Comparison of ENCODE assay signal across 29 mouse cellular contexts in the genomic region with DNA sequence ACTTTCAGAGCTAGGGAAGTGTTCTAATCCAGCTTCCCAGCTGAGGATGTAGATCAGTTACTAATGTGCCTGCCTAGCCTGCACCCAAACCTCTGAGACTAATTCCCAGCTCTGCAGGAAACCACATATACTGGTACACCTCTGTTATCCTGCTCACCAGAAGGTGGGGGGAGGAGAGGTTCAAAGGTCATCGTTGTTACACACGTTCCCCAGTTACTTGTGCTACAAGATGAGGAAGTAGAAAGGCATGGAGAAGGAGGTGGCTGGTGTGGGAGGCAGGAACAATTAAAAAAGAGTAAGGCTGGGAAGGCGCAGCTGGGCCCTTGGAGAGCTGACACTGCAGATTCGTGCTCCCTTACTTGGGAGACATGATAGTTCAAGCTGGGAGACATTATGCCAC. TPM values are rescaled to one million over a fixed set of nuclear protein-coding genes. Genes with fewer than 3 reads are reported as not detected.
A peak's percentile ranks its signal among the peaks of the same experiment; 100 is the strongest.
DNase-seq lines count a peak whose midpoint lies in the region; ATAC-seq and TF ChIP-seq lines count a peak whose summit lies in the region.
"Had no signal": no experiment of that assay in that cellular context is flagged by ENCODE, and none has a peak within 500 bp of the region (broad histone marks: within the 10 kb centered on the region; RNA-seq: fewer than 3 reads in every experiment).

No protein-coding gene starts in this region.

- no peak overlapping the region for H3K27ac ChIP-seq in liver, embryonic 11.5 days (ENCODE audit: low read depth, low read length)
- no peak overlapping the region for H3K27ac ChIP-seq in liver, embryonic 12.5 days
- no peak overlapping the region for H3K27ac ChIP-seq in lung, postnatal 0 days (ENCODE audit: low read length)
- H3K27ac ChIP-seq: forebrain, embryonic 15.5 days; heart, adult 2 months; heart, embryonic 13.5 days; hindbrain, embryonic 15.5 days; limb, embryonic 12.5 days; liver, embryonic 14.5 days; lung, embryonic 15.5 days; macrophage; midbrain, embryonic 10.5 days had no signal

- H3K4me1 ChIP-seq in liver, embryonic 11.5 days (replicated peaks; ENCODE audit: control insufficient read depth, insufficient read depth, low read length), result no peaks in the 10 kb centered on the region; the same call in 1 of the 2 replicates
- peaks cover 7% of the 10 kb centered on the region for H3K4me1 ChIP-seq in liver, embryonic 12.5 days
- H3K4me1 ChIP-seq in lung, postnatal 0 days (ENCODE audit: insufficient read depth, low read depth, low read length), result no peaks in the 10 kb centered on the region
- H3K4me1 ChIP-seq: forebrain, embryonic 15.5 days; hindbrain, embryonic 15.5 days; lung, embryonic 15.5 days; midbrain, embryonic 10.5 days had no signal

- no peak overlapping the region for H3K4me3 ChIP-seq in liver, embryonic 11.5 days (ENCODE audit: low read depth, low read length)
- no peak overlapping the region for H3K4me3 ChIP-seq in liver, embryonic 12.5 days
- no peak overlapping the region for H3K4me3 ChIP-seq in lung, postnatal 0 days (ENCODE audit: low read depth, low read length)
- H3K4me3 ChIP-seq: forebrain, embryonic 15.5 days; heart, adult 2 months; heart, embryonic 13.5 days; hindbrain, embryonic 15.5 days; limb, embryonic 12.5 days; lung, embryonic 15.5 days; midbrain, embryonic 10.5 days had no signal

- 25% methylated on average over 4 of the region's 4 CpGs for WGBS in liver, embryonic 11.5 days
- 18% methylated on average over 4 of the region's 4 CpGs for WGBS in liver, embryonic 12.5 days (ENCODE audit: insufficient replicate concordance)
- 19% methylated on average over 4 of the region's 4 CpGs for WGBS in large intestine, adult 2 months
- WGBS in lung, postnatal 0 days, result 39% methylated on average over 4 of the region's 4 CpGs

- H3K4me2 ChIP-seq in liver, embryonic 11.5 days, result no peak overlapping the region
- H3K4me2 ChIP-seq in liver, embryonic 12.5 days, result no peak overlapping the region
- no peak overlapping the region for H3K4me2 ChIP-seq in lung, postnatal 0 days (replicated peaks; ENCODE audit: low read depth, low read length)
- H3K4me2 ChIP-seq: forebrain, embryonic 15.5 days; heart, embryonic 13.5 days; hindbrain, embryonic 15.5 days; limb, embryonic 12.5 days; lung, embryonic 15.5 days had no signal

- H3K27me3 ChIP-seq in liver, embryonic 11.5 days (replicated peaks; ENCODE audit: control insufficient read depth, insufficient read depth, low read length), result no peaks in the 10 kb centered on the region
- H3K27me3 ChIP-seq in liver, embryonic 12.5 days (replicated peaks), result no peaks in the 10 kb centered on the region
- no peaks in the 10 kb centered on the region for H3K27me3 ChIP-seq in lung, postnatal 0 days (replicated peaks; ENCODE audit: insufficient read depth, low read length)
- H3K27me3 ChIP-seq: forebrain, embryonic 15.5 days; heart, embryonic 13.5 days; hindbrain, embryonic 15.5 days; limb, embryonic 12.5 days; lung, embryonic 15.5 days had no signal

- no peak for TF ChIP-seq EP300 in lung, postnatal 0 days (IDR thresholded peaks at IDR 0.05)

- TF ChIP-seq CTCF in lung, postnatal 0 days (IDR thresholded peaks at IDR 0.05), result no peak

- DNase-seq in liver, embryonic 11.5 days (ENCODE audit: low spot score), result no peak
- peak; percentile 72 for DNase-seq in large intestine, adult 2 months (ENCODE audit: low read depth, low spot score)
- DNase-seq in yolk sac, embryonic 10.5 days (ENCODE audit: low spot score), result peak; percentile 44
- no peak for DNase-seq in lung, postnatal 0 days (ENCODE audit: low spot score)
- no peak for DNase-seq in left cerebral cortex, adult 9 months (ENCODE audit: low spot score in 2 of 2)
- DNase-seq: adrenal gland, adult 8-10 months; cerebellum, adult 18-20 months; cerebellum, postnatal 25 days; gastrocnemius, postnatal 36 days; heart, adult 2 months; heart, postnatal 14 days; kidney, adult 18-20 months; kidney, postnatal 10 days; right cerebral cortex, postnatal 14 days; spleen, adult 18-20 months; thymus, adult 18-20 months had no signal

- no peaks in the 10 kb centered on the region for H3K9me3 ChIP-seq in liver, embryonic 11.5 days (ENCODE audit: control insufficient read depth, low read length)
- H3K9me3 ChIP-seq in liver, embryonic 12.5 days (replicated peaks), result no peaks in the 10 kb centered on the region
- no peaks in the 10 kb centered on the region for H3K9me3 ChIP-seq in lung, postnatal 0 days (ENCODE audit: low read length)
- H3K9me3 ChIP-seq: forebrain, embryonic 15.5 days; heart, embryonic 13.5 days; hindbrain, embryonic 15.5 days; limb, embryonic 12.5 days; lung, embryonic 15.5 days; midbrain, embryonic 10.5 days had no signal

- H3K9ac ChIP-seq in liver, embryonic 11.5 days (ENCODE audit: low read depth, low read length), result no peak overlapping the region
- no peak overlapping the region for H3K9ac ChIP-seq in liver, embryonic 12.5 days
- no peak overlapping the region for H3K9ac ChIP-seq in lung, postnatal 0 days (replicated peaks; ENCODE audit: low read depth)
- H3K9ac ChIP-seq: forebrain, embryonic 15.5 days; heart, embryonic 13.5 days; hindbrain, embryonic 15.5 days; limb, embryonic 12.5 days; liver, embryonic 14.5 days; lung, embryonic 15.5 days had no signal

- 0 out of 2 replicates have a peak, but pooled peaks have one; percentile 36 for ATAC-seq in liver, embryonic 11.5 days (replicated peaks; ENCODE audit: low FRiP score)
- ATAC-seq in liver, embryonic 12.5 days, result no peak
- ATAC-seq in hematopoietic stem cell, adult 5-6 weeks (replicated peaks in 1 of 2; ENCODE audit: insufficient read depth in 1 of 2, low FRiP score in 2 of 2, low TSS enrichment in 1 of 2, low read depth in 1 of 2, poor library complexity in 2 of 2, severe bottlenecking in 2 of 2), result peak; percentile 49 to 51
- no peak for ATAC-seq in lung, postnatal 0 days
- ATAC-seq: activated CD4-positive, CD25-positive, alpha-beta regulatory T cell, adult 4 months; forebrain, embryonic 15.5 days had no signal

- H3K36me3 ChIP-seq in liver, embryonic 11.5 days (ENCODE audit: control insufficient read depth, insufficient read depth, low read length), result no peaks in the 10 kb centered on the region
- H3K36me3 ChIP-seq in liver, embryonic 12.5 days, result no peaks in the 10 kb centered on the region
- no peaks in the 10 kb centered on the region for H3K36me3 ChIP-seq in lung, postnatal 0 days (ENCODE audit: insufficient read depth, low read length)
- H3K36me3 ChIP-seq: forebrain, embryonic 15.5 days; heart, embryonic 13.5 days; hindbrain, embryonic 15.5 days; limb, embryonic 12.5 days; lung, embryonic 15.5 days; midbrain, embryonic 10.5 days had no signal

RNA-seq across cellular contexts. Expression of a gene that starts 23.8 kb away (rescaled TPM):
- polyA plus RNA-seq in liver, embryonic 11.5 days (2014; fragmentation: Nextera tagmentation; extraction: Ambion mirVana), result 0.10 TPM in 1 of 2 replicates, not detected in the other
- 0.04 TPM in 1 of 2 replicates, not detected in the other for polyA plus RNA-seq in liver, embryonic 12.5 days (2016; fragmentation: Nextera tagmentation; extraction: Ambion mirVana)
- total RNA-seq in hematopoietic stem cell, adult 5-6 weeks (2017), result not detected in 2 replicates
- polyA plus RNA-seq in large intestine, adult 2 months (2012; rRNA removed), result 0.32 and 1.4 TPM in 2 replicates
- polyA plus RNA-seq in lung, postnatal 0 days (2015; fragmentation: Nextera tagmentation; extraction: Ambion mirVana), result not detected in 2 replicates
- total RNA-seq: adrenal gland, adult 8-10 months; gastrocnemius, postnatal 36 days; heart, adult 2 months; heart, postnatal 14 days; layer of hippocampus, adult 18-20 months; left cerebral cortex, postnatal 10 days had no signal
- polyA plus RNA-seq: activated CD4-positive, CD25-positive, alpha-beta regulatory T cell, adult 4 months; heart, adult 2 months; heart, embryonic 13.5 days; limb, embryonic 12.5 days; liver, embryonic 14.5 days; macrophage; midbrain, embryonic 10.5 days had no signal

Comparison
In these comparisons a context has a peak if more than half of its experiments do, and no peak if none do; other contexts are left out.
1. ATAC-seq: peak in liver, embryonic 11.5 days (single experiment) and hematopoietic stem cell, adult 5-6 weeks (2 of 2); none in liver, embryonic 12.5 days (single experiment) and lung, postnatal 0 days (single experiment).
2. DNase-seq: peak in large intestine, adult 2 months (single experiment) and yolk sac, embryonic 10.5 days (single experiment); none in liver, embryonic 11.5 days (single experiment), lung, postnatal 0 days (single experiment) and left cerebral cortex, adult 9 months (0 of 2).